Mouse (Mus musculus) kidney, embryonic 15.5 days (tissue): ENCODE measurements around the gene Dnajc8. TPM values are rescaled to one million over a fixed set of nuclear protein-coding genes. Genes with fewer than 3 reads are reported as not detected.

Source experiments
- ATAC-seq: fragments of 200-750 bp; cut with Nextera tagmentation; replicated peaks from 2 replicates; pipeline ENCODE4 v1.8.0; 2017; ENCODE audit warnings: moderate TSS enrichment; ENCODE audit not compliant: low FRiP score
- H3K27ac ChIP-seq: fragments of 300-500 bp; sonication (generic); 2 replicates; pipeline ENCODE4 v1.5.1; 2015; ENCODE audit warnings: mild to moderate bottlenecking, inconsistent platforms
- H3K27me3 ChIP-seq: fragments of 300-500 bp; sonication (generic); 2 replicates; pipeline ENCODE4 v1.6.1; 2015; ENCODE audit warnings: inconsistent platforms
- H3K36me3 ChIP-seq: fragments of 300-500 bp; sonication (generic); 2 replicates; pipeline ENCODE4 v1.6.1; 2015; ENCODE audit warnings: inconsistent platforms
- H3K4me1 ChIP-seq: fragments of 300-500 bp; sonication (generic); 2 replicates; pipeline ENCODE4 v1.6.1; 2015; ENCODE audit warnings: inconsistent platforms
- H3K4me2 ChIP-seq: fragments of 300-500 bp; sonication (generic); 2 replicates; pipeline ENCODE4 v1.6.1; 2015; ENCODE audit warnings: moderate library complexity, mild to moderate bottlenecking, inconsistent platforms
- H3K4me3 ChIP-seq: fragments of 300-500 bp; sonication (generic); replicated peaks from 2 replicates; pipeline ENCODE4 v1.5.1; 2015; ENCODE audit warnings: mild to moderate bottlenecking, inconsistent platforms
- H3K9ac ChIP-seq: fragments of 300-500 bp; sonication (generic); 2 replicates; pipeline ENCODE4 v1.6.1; 2015; ENCODE audit warnings: mild to moderate bottlenecking, inconsistent platforms
- H3K9me3 ChIP-seq: fragments of 300-500 bp; sonication (generic); replicated peaks from 2 replicates; pipeline ENCODE4 v1.6.1; 2016; ENCODE audit warnings: inconsistent platforms
- WGBS: fragments of 180-500 bp; shearing (Covaris S2); methylation state at CpG from one replicate; pipeline ENCODE4 v1.1.7; 2015; ENCODE audit warnings: mixed read lengths; 5-methylcytosine and 5-hydroxymethylcytosine counted together
- polyA plus RNA-seq: library from polyadenylated mRNA; unstranded; fragments of >200 nt; fragmentation: Nextera tagmentation; extraction: Ambion mirVana; gene quantifications from 2 replicates; pipeline ENCODE4 v1.2.1, GENCODE M21; 2015

Gene Dnajc8
- polyA plus RNA-seq, result 166 and 167 TPM in 2 replicates

DNA sequence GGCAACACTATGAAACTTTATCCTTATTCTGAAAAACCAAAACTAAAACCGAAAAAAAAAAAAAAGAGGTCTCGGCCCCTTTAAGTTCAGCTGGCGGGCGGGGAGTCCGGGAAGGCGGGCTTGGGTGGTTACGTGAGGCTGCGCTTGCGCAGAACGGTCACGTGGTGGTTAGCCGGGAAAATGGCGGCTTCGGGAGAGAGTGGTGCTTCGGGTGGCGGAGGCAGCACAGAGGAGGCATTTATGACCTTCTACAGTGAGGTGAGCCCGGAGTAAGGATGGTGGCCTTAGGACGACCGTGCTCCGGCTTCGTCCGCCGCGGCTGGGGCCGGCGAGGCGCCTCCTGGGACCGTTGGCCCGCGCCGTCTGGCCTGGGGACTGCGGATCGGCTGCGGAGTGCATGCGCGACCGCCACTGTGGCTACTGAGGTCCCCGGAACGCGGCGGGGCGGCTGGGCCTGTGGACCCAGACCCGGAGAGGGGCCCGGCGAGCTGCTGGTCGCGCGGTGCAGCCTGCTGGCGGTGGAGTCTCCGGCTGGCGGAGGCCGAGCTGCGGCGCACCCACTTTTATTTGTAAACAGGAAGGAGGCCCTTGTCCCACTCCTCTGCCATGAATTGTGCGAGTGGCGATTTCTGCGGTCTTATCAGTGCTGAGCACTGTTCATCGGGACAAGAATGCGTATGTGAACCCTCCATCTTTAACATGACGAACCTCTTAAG is at the start of gene Dnajc8:
Gene Dnajc8 (plus strand): TSS at position 145 of the 716 bp plus-strand sequence.
- Histone ChIP-seq H3K36me3 (peaks cover 48% of the 10 kb centered on the region), H3K9ac (peak within 1 kb of the TSS; percentile 94), H3K4me3 (peak within 1 kb of the TSS; percentile 88), H3K27ac (peak within 1 kb of the TSS; percentile 82), H3K9me3 (no peaks in the 10 kb centered on the region), H3K4me2 (peak within 1 kb of the TSS; percentile 84), H3K4me1 (peaks cover 45% of the 10 kb centered on the region), H3K27me3 (no peaks in the 10 kb centered on the region)
- peak; percentile 77 for ATAC-seq
- WGBS, result 0% methylated on average over 59 of the region's 60 CpGs

GRCm38 (mm10) chr4:132488521-132488920 is 46.8 kb upstream of the Dnajc8 start:
- no peak for ATAC-seq
- 87% methylated on average over 3 of the region's 3 CpGs for WGBS
- H3K4me1 ChIP-seq, result peaks cover 13% of the 10 kb centered on the region; the same call in 1 of the 2 replicates
- H3K4me3 ChIP-seq, result no peak overlapping the region
- no peaks in the 10 kb centered on the region for H3K9me3 ChIP-seq
- H3K9ac ChIP-seq, result no peak overlapping the region
- no peaks in the 10 kb centered on the region for H3K27me3 ChIP-seq
- H3K27ac ChIP-seq, result no peak overlapping the region
- no peak overlapping the region for H3K4me2 ChIP-seq
- H3K36me3 ChIP-seq, result peaks cover 14% of the 10 kb centered on the region

- 55% methylated on average over 6 of the region's 6 CpGs for WGBS
Measured at GRCm38 (mm10) chr4:132488976-132489375, 46.4 kb upstream of the Dnajc8 start.

GRCm38 (mm10) chr4:132490273-132491010 is 44.9 kb upstream of the Dnajc8 start:
- Histone ChIP-seq H3K9ac (no peak overlapping the region), H3K9me3 (no peaks in the 10 kb centered on the region), H3K27ac (no peak overlapping the region), H3K27me3 (no peaks in the 10 kb centered on the region), H3K4me2 (no peak overlapping the region), H3K4me1 (peaks cover 13% of the 10 kb centered on the region; the same call in 1 of the 2 replicates), H3K36me3 (peaks cover 33% of the 10 kb centered on the region), H3K4me3 (no peak overlapping the region)
- WGBS, result 92% methylated on average over 15 of the region's 15 CpGs
- no peak for ATAC-seq

More at GRCm38 (mm10) chr4:132488976-132489375, 46.4 kb upstream of the Dnajc8 start:
- no peak overlapping the region for H3K27ac ChIP-seq
- H3K9ac ChIP-seq, result no peak overlapping the region
- no peak overlapping the region for H3K4me3 ChIP-seq
- ATAC-seq, result no peak
- H3K9me3 ChIP-seq, result no peaks in the 10 kb centered on the region
- peaks cover 13% of the 10 kb centered on the region; the same call in 1 of the 2 replicates for H3K4me1 ChIP-seq
- no peaks in the 10 kb centered on the region for H3K27me3 ChIP-seq
- H3K36me3 ChIP-seq, result peaks cover 19% of the 10 kb centered on the region
- no peak overlapping the region for H3K4me2 ChIP-seq

DNA sequence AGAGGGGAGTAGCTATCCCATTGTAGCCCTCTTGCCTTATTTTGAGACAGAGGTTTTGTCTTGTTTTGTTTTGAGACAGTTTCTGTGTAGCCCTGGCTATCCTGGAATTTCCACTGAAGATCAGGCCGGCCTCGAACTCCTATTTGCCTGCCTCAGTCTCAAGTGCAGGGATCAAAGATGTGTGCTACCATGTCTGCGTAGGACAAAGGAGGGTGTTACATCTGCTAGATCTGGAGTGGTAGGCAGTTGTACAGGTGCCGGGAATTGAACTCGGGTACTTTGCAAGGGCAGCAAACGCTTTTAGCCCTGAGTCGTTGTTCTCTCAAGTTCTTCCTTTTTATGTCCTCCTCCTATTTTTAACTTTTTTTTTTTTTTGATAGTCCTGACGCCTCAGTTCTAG is 44.3 kb upstream of the Dnajc8 start:
- Histone ChIP-seq H3K9me3 (no peaks in the 10 kb centered on the region), H3K4me2 (no peak overlapping the region), H3K36me3 (peaks cover 39% of the 10 kb centered on the region), H3K27me3 (no peaks in the 10 kb centered on the region), H3K4me1 (peaks cover 13% of the 10 kb centered on the region; the same call in 1 of the 2 replicates), H3K27ac (no peak overlapping the region), H3K9ac (no peak overlapping the region), H3K4me3 (no peak overlapping the region)
- WGBS, result 93% methylated on average over 8 of the region's 8 CpGs
- ATAC-seq, result no peak

- WGBS, result 70% methylated on average over 6 of the region's 6 CpGs
- Histone ChIP-seq H3K27ac (no peak overlapping the region), H3K4me1 (peaks cover 13% of the 10 kb centered on the region; the same call in 1 of the 2 replicates), H3K36me3 (peaks cover 46% of the 10 kb centered on the region), H3K4me2 (no peak overlapping the region), H3K27me3 (no peaks in the 10 kb centered on the region), H3K9ac (no peak overlapping the region), H3K4me3 (no peak overlapping the region), H3K9me3 (no peaks in the 10 kb centered on the region)
- no peak for ATAC-seq
Measured at GRCm38 (mm10) chr4:132491748-132492147, 43.6 kb upstream of the Dnajc8 start.

DNA sequence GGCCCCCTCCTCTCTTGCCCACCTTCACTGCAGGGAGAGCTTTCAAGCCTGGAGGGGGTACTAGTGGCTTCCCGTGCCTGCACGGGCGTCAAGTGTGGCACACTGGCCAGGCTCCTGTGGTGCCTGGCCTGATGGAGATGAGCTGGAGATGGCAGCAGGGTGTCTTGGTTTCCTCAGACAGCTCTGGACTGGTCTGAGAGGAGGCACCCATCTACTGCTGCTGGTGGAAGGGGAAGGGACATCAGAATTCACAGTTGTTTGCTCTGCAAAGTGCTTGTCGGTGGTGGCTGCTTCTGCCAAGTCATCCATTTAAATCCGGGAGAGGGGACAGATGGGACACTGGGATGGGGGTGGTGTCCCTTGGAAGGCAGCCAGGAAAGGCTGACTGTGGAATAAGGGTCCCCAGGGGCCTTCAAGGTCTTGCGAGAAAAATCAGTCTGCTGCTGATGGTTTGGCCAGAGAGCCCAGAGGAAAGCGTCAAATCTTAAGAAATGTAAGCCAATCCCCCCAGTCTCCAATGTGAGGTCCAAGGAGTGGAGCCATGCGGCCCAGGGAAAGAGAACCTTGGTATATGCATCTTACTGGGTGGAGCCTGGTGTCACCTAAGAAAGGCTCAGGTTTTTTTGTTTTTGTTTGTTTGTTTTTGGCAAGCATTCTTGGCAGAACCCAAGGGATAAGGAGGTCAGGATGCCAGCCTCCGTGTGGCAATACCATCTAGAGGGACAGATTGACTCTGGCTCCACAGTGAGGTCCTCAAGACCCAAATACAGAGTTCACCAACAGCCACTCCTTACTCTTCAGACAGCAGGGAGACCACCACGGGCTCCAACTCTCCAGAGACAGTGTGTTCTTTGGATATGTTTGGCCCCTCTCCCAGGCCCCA is 42.9 kb upstream of the Dnajc8 start:
- H3K4me1 ChIP-seq, result peaks cover 13% of the 10 kb centered on the region; the same call in 1 of the 2 replicates
- peaks cover 52% of the 10 kb centered on the region for H3K36me3 ChIP-seq
- H3K27ac ChIP-seq, result no peak overlapping the region
- no peaks in the 10 kb centered on the region for H3K9me3 ChIP-seq
- no peak overlapping the region for H3K9ac ChIP-seq
- no peak for ATAC-seq
- no peaks in the 10 kb centered on the region for H3K27me3 ChIP-seq
- WGBS, result 60% methylated on average over 10 of the region's 10 CpGs
- H3K4me3 ChIP-seq, result no peak overlapping the region
- no peak overlapping the region for H3K4me2 ChIP-seq

GRCm38 (mm10) chr4:132494271-132494918 is 41.0 kb upstream of the Dnajc8 start:
- H3K4me1 ChIP-seq, result peaks cover 13% of the 10 kb centered on the region; the same call in 1 of the 2 replicates
- H3K9me3 ChIP-seq, result no peaks in the 10 kb centered on the region
- H3K4me3 ChIP-seq, result no peak overlapping the region
- no peak overlapping the region for H3K27ac ChIP-seq
- peaks cover 72% of the 10 kb centered on the region for H3K36me3 ChIP-seq
- no peak overlapping the region for H3K4me2 ChIP-seq
- H3K9ac ChIP-seq, result no peak overlapping the region
- no peak for ATAC-seq
- 85% methylated on average over 20 of the region's 20 CpGs for WGBS
- no peaks in the 10 kb centered on the region for H3K27me3 ChIP-seq

GRCm38 (mm10) chr4:132501639-132502038 is 33.7 kb upstream of the Dnajc8 start:
- H3K4me3 ChIP-seq, result no peak overlapping the region
- H3K27me3 ChIP-seq, result no peaks in the 10 kb centered on the region
- H3K4me2 ChIP-seq, result no peak overlapping the region
- no peak for ATAC-seq
- no peak overlapping the region for H3K9ac ChIP-seq
- 95% methylated on average over 6 of the region's 6 CpGs for WGBS
- H3K9me3 ChIP-seq, result no peaks in the 10 kb centered on the region
- no peak overlapping the region for H3K27ac ChIP-seq
- H3K4me1 ChIP-seq, result peaks cover 31% of the 10 kb centered on the region
- H3K36me3 ChIP-seq, result peaks cover 40% of the 10 kb centered on the region

DNA sequence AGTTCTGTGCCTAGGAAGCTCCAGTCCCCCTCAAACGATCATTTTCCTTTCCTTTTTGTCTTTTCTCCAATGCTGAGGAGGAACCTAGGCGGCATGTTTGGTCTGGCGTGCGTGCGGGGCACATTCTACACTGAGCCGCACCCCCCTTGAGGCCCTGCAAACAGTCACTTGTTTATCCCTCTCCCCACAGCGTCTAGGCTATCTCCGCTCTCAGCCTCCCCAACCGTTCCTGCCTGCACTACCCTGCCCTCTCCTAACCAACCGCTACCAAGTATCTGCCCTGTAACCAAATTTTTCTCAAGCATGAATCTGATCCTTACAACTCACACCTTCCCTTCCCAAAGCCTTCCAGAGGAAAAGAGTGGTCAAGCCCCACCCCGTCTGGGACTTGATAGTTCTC is 32.0 kb upstream of the Dnajc8 start:
- H3K4me3 ChIP-seq, result no peak overlapping the region
- 0 out of 2 replicates have a peak, but pooled peaks have one; percentile 36 for ATAC-seq

More for the DNA sequence above, 32.0 kb upstream of the Dnajc8 start:
- Histone ChIP-seq H3K9ac (no peak overlapping the region), H3K27ac (0 out of 2 replicates have a peak overlapping the region, but pooled peaks have one; percentile 3), H3K4me2 (no peak overlapping the region), H3K36me3 (peaks cover 22% of the 10 kb centered on the region), H3K4me1 (peaks cover 40% of the 10 kb centered on the region), H3K9me3 (no peaks in the 10 kb centered on the region), H3K27me3 (no peaks in the 10 kb centered on the region)
- WGBS, result 71% methylated on average over 11 of the region's 11 CpGs
